Mouse (Mus musculus) bone marrow, adult 2 months (tissue): ENCODE data around the gene Pkd1l3. TPM values are rescaled to one million over a fixed set of nuclear protein-coding genes. Genes with fewer than 3 reads are reported as not detected.

ENCODE experiments used
- H3K27ac ChIP-seq: fragments of 200-500 bp; 2 replicates; pipeline ENCODE4 v1.5.1; 2012; ENCODE audit warnings: low read depth, mild to moderate bottlenecking, control low read depth, inconsistent platforms, low read length; ENCODE audit not compliant: control insufficient read depth, poor library complexity, insufficient read depth
- H3K4me1 ChIP-seq: fragments of 200-500 bp; 2 replicates; pipeline ENCODE4 v1.6.1; 2011; ENCODE audit warnings: low read length; ENCODE audit not compliant: control insufficient read depth, insufficient read depth
- H3K4me3 ChIP-seq: fragments of 200-500 bp; replicated peaks from 2 replicates; pipeline ENCODE3; 2011; ENCODE audit warnings: mild to moderate bottlenecking, low read depth, low read length, control low read depth; ENCODE audit not compliant: control insufficient read depth
- CTCF ChIP-seq: fragments of 200-500 bp; IDR thresholded peaks from 2 replicates; pipeline ENCODE4 v1.5.1; 2011; ENCODE audit warnings: low read length, control low read depth; ENCODE audit not compliant: control insufficient read depth, insufficient read depth
- POLR2A ChIP-seq: fragments of 200-500 bp; IDR thresholded peaks from 2 replicates; pipeline ENCODE4 v1.6.1; 2011; ENCODE audit warnings: low read depth, mild to moderate bottlenecking, control low read depth, low read length, borderline replicate concordance; ENCODE audit not compliant: control insufficient read depth
- WGBS: fragments of 180-500 bp; shearing (Covaris S2); methylation state at CpG from one replicate; pipeline ENCODE4 v1.1.7; 2018; 5-methylcytosine and 5-hydroxymethylcytosine counted together
- polyA plus RNA-seq: library from polyadenylated mRNA; stranded (reverse); fragments of >200 nt; gene quantifications from 2 replicates; pipeline ENCODE4 v1.2.4, GENCODE M21; 2011; ENCODE audit warnings: low replicate concordance; ENCODE audit not compliant: missing spikeins, insufficient read depth, insufficient read length

The Pkd1l3 gene
- polyA plus RNA-seq: 3.9 and 8.3 TPM in 2 replicates

GRCm38 (mm10) chr8:109614243-109615210, at the start of gene Pkd1l3:
Gene Pkd1l3 (plus strand): TSS chr8:109614517.
- no peaks in the 10 kb centered on the region; the same call in 1 of the 2 replicates for H3K4me1 ChIP-seq
- no peak for TF ChIP-seq POLR2A
- TF ChIP-seq CTCF: no peak
- WGBS: 16% methylated on average over 27 of the region's 27 CpGs

GRCm38 (mm10) chr8:109564766-109565165, 49.6 kb upstream of the Pkd1l3 start:
- WGBS: 2% methylated on average over 10 of the region's 10 CpGs
- TF ChIP-seq CTCF (no peak), POLR2A (no peak)
- peak overlapping the region; percentile 96 for H3K27ac ChIP-seq

More at GRCm38 (mm10) chr8:109614243-109615210, at the start of gene Pkd1l3:
- H3K4me3 ChIP-seq: peak within 1 kb of the TSS; percentile 57
- peak within 1 kb of the TSS; percentile 19; the same call in 1 of the 2 replicates for H3K27ac ChIP-seq

GRCm38 (mm10) chr8:109565498-109566333, 48.6 kb upstream of the Pkd1l3 start, which contains the start of the genes Dhx38 and Txnl4b:
Gene Dhx38 (minus strand): TSS chr8:109565861.
Gene Txnl4b (plus strand): TSS chr8:109565892.
- peaks cover 2% of the 10 kb centered on the region; the same call in 1 of the 2 replicates for H3K4me1 ChIP-seq
- under 1% methylated on average over 52 of the region's 52 CpGs for WGBS
- H3K4me3 ChIP-seq: peak within 1 kb of the TSS; percentile 90
- H3K27ac ChIP-seq: peak within 1 kb of the TSS; percentile 96
- TF ChIP-seq CTCF: no peak
- TF ChIP-seq POLR2A: peak; percentile 45; the same call in 1 of the 2 replicates

More at GRCm38 (mm10) chr8:109564766-109565165, 49.6 kb upstream of the Pkd1l3 start:
- H3K4me1 ChIP-seq: peaks cover 2% of the 10 kb centered on the region; the same call in 1 of the 2 replicates
- peak overlapping the region; percentile 90 for H3K4me3 ChIP-seq

- H3K4me1 ChIP-seq: peaks cover 2% of the 10 kb centered on the region; the same call in 1 of the 2 replicates
- TF ChIP-seq POLR2A (no peak), CTCF (no peak)
- H3K4me3 ChIP-seq: no peak overlapping the region
- peak overlapping the region; percentile 59 for H3K27ac ChIP-seq
- 57% methylated on average over 12 of the region's 12 CpGs for WGBS
These were observed 43.2 kb upstream of the Pkd1l3 start for GRCm38 (mm10) chr8:109571139-109571538.

GRCm38 (mm10) chr8:109576311-109576710, 38.0 kb upstream of the Pkd1l3 start:
- peaks cover 2% of the 10 kb centered on the region; the same call in 1 of the 2 replicates for H3K4me1 ChIP-seq
- H3K27ac ChIP-seq: peak overlapping the region; percentile 74
- TF ChIP-seq CTCF: no peak
- TF ChIP-seq POLR2A: no peak
- WGBS: 58% methylated on average over 4 of the region's 4 CpGs
- H3K4me3 ChIP-seq: peak overlapping the region; percentile 67

- Histone ChIP-seq H3K4me3 (peak within 1 kb of the TSS; percentile 75), H3K27ac (peak within 1 kb of the TSS; percentile 75), H3K4me1 (peaks cover 4% of the 10 kb centered on the region)
- WGBS: 27% methylated on average over 8 of the region's 8 CpGs
- TF ChIP-seq CTCF (no peak), POLR2A (peak; percentile 83)
These were observed 35.4 kb upstream of the Pkd1l3 start, which contains the start of gene Hp for GRCm38 (mm10) chr8:109578900-109579301. Gene Hp (minus strand): TSS chr8:109579172.

- TF ChIP-seq POLR2A (no peak), CTCF (no peak)
- Histone ChIP-seq H3K4me1 (peaks cover 7% of the 10 kb centered on the region), H3K27ac (no peak overlapping the region), H3K4me3 (no peak overlapping the region)
- 63% methylated on average over 4 of the region's 4 CpGs for WGBS
These were observed 30.0 kb upstream of the Pkd1l3 start for GRCm38 (mm10) chr8:109584293-109584692.
